Mouse (Mus musculus): ENCODE data around the gene Tnni3.

Gene Tnni3

GRCm38 (mm10) chr7:4499034-4499433, 25.0 kb downstream of the Tnni3 start:
- DNase-seq (ENCODE audit: extremely low read depth, low read depth, low spot score), result no peak

GRCm38 (mm10) chr7:4498251-4498650, 25.8 kb downstream of the Tnni3 start:
- no peak for DNase-seq (ENCODE audit: extremely low read depth, low read depth, low spot score)

GRCm38 (mm10) chr7:4497271-4497903, 26.6 kb downstream of the Tnni3 start:
- no peak for DNase-seq (ENCODE audit: extremely low read depth, low read depth, low spot score)

GRCm38 (mm10) chr7:4496468-4496867, 27.6 kb downstream of the Tnni3 start:
- no peak for DNase-seq (ENCODE audit: extremely low read depth, low read depth, low spot score)

GRCm38 (mm10) chr7:4493991-4494390, 30.0 kb downstream of the Tnni3 start:
- no peak for DNase-seq (ENCODE audit: extremely low read depth, low read depth, low spot score)

DNA sequence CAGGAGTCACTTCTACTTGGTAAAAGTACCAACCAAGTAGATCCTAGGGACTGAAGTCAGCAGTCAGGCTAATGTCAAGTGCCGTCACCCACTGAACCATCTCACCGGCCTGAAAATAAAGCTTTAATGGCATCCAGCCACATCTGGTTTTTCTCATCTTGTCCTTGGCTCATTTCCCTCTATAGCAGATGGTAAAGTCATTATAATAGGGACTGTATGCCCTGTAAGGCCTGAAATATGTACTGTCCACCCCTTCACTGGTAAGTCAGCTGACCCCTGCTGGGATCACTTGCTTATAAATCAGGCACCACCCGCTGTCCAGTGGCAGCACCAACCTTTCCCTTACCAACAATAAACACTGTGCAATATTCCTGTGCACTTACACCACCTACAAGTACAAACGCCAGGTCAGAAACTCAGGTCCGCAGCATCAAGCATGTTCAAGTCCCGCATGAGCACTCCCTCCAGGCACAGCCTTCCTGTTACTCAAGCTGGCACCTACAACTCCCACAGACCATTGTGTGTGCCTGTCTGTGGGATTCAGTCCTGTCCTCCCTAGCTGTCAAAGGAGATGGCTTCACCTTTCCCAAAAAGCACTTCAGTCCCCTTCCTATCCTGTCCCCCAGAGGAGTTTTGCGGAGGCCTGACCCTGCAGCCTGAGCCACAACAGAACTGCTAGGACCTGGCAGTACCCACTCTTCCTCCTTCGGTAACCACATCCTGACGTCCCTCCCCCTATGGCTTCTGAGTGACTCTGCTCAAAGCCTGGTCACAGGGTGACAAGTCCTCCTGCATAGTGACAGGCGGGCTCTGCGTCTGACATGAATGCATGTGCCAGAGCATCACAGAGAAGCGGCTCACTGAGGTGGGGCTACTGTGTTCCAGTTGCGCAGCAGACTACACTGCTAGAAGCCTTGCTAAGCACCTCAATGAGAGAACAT, 31.5 kb downstream of the Tnni3 start:
- DNase-seq (ENCODE audit: extremely low read depth, low read depth, low spot score), result no peak

GRCm38 (mm10) chr7:4491308-4491707, 32.7 kb downstream of the Tnni3 start:
- no peak for DNase-seq (ENCODE audit: extremely low read depth, low read depth, low spot score)

GRCm38 (mm10) chr7:4482281-4482680, 41.7 kb downstream of the Tnni3 start:
- no peak for DNase-seq (ENCODE audit: extremely low read depth, low read depth, low spot score)

DNA sequence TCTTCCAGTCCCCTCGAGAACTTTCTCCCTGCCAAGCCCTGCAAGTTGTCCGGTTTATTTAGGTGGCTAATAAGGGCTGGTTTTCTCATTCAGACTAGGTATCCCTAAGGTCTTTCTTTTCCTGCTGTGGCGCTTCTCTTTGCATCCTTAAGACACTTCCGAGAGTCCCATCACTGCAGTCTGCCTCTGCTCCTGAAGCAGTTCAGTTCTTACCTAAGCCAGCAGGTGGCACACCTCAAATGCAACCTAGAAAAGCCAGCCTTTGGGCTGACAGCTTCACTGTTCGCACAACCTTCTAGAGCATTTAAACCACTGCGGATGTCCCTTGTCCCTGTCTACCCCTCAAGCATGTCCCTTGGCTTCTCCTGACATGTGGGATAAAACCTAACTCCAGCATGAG, 44.4 kb downstream of the Tnni3 start:
- no peak for DNase-seq (ENCODE audit: extremely low read depth, low read depth, low spot score)

- no peak for DNase-seq (ENCODE audit: extremely low read depth, low read depth, low spot score)
Observed at GRCm38 (mm10) chr7:4478796-4479291, 45.2 kb downstream of the Tnni3 start.

DNA sequence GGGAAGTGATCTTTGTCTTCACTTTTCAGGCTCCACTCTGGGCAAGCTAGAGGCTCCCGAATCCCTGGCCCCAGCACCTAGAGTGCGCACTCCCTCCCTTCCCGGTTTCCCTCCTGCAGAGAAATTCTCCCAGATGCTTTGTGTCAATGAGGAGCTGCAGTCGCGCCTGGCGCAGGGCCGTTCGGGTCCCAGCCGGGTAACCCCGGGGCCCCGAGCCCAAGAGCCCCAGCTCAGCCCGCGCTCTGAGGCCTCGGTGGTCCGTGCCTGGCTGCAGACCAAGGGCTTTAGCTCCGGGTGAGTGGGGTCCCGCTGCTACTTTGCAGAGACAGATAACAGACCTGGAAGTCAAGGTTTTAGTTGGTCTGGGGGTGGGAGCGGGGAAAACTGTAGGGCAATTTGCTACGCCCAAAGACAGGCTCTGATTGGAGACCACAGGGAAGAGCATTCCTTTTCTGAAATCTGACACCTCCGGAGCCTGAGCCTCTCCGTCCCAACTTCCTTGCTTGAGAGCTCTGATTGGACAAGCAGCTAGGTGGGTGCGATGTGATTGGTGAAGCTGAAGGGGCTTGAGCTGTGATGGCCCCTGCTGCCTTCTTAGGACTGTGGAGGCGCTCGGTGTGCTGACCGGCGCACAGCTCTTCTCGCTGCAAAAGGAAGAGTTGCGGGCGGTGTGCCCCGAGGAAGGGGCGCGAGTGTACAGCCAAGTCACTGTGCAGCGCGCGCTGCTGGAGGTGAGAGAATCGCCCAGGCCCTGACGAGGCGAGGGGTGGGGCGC, 45.8 kb downstream of the Tnni3 start:
- no peak for DNase-seq (ENCODE audit: extremely low read depth, low read depth, low spot score)

DNA sequence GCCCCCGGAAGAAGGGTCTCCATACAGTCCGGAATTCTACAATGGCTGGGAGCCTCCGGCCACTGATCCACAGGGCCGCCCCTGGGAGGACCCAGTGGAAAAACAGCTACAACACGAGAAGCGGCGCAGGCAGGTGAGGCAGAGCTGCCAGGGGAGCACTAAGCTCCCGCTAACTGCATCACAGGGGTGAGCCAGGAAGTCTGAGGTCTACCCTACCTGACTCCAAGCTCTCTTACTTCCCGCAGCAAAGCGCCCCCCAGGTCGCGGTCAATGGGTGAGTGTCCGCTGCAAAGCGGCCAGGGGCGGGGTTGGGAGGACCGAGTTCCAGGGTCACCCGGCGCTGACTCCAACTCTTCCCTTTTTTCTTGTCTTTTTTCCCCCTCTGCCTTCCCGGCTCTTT, 50.1 kb downstream of the Tnni3 start:
- no peak for DNase-seq (ENCODE audit: extremely low read depth, low read depth, low spot score)

DNA sequence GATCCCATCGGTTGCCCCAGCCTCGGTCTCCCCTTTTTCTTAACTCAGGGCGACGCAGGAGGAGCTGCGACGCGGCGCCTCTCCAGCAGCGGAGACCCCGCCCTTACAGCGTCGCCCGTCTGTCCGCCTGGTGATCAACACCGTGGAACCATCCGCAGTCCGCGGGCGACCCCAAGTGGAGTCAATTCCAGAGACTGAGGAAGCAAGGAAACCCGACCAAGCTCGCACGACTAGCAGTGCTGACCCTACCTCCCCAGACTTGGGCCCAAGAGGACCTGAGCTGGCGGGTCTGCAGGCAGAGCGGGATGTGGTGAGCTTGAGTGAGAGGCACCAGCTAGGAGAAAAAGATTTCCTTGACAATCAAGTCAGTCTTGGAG, 52.9 kb downstream of the Tnni3 start:
- no peak for DNase-seq (ENCODE audit: extremely low read depth, low read depth, low spot score)

GRCm38 (mm10) chr7:4470275-4471178, 53.5 kb downstream of the Tnni3 start:
- DNase-seq (ENCODE audit: extremely low read depth, low read depth, low spot score), result no peak
